Comparison of ENCODE assay signal across 8 mouse cellular contexts in the genomic region with DNA sequence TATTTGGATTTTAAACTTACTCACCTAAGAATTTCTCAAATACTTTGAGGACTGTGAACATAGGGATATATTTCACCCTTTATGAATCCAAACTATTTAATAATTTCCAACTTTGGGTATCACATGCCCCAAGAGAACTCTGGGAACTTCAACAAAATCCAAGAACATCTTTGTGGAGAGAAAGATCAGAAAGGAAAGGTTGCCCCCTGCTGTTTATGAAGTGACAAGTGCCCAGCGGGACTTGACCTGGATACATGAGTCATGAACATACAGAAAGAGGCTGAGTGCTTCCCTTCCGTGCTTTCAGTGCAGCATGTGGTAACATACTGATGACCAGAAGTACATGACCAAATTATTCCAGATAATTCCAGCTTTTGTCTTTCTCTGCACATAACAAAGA.
A peak's percentile ranks its signal among the peaks of the same experiment; 100 is the strongest.
DNase-seq lines count a peak whose midpoint lies in the region; ATAC-seq and TF ChIP-seq lines count a peak whose summit lies in the region.

No protein-coding gene starts in this region.

- H3K4me2 ChIP-seq in kidney, embryonic 14.5 days (replicated peaks; ENCODE audit: low read depth, low read length) = no peak overlapping the region
- H3K4me2 ChIP-seq in lung, embryonic 16.5 days (ENCODE audit: low read depth, low read length) = no peak overlapping the region

- no peak overlapping the region for H3K4me3 ChIP-seq in kidney, embryonic 14.5 days (ENCODE audit: low read length)
- no peak overlapping the region for H3K4me3 ChIP-seq in ES-E14 (ENCODE audit: insufficient read depth in 1 of 2, low read depth in 1 of 2, low read length in 2 of 2, poor library complexity in 1 of 2, severe bottlenecking in 1 of 2)
- no peak overlapping the region for H3K4me3 ChIP-seq in lung, embryonic 16.5 days (ENCODE audit: low read length)

- WGBS in kidney, embryonic 14.5 days = 18% methylated on average over 2 of the region's 2 CpGs
- WGBS in lung, embryonic 16.5 days = 12% methylated on average over 2 of the region's 2 CpGs

- no peaks in the 10 kb centered on the region for H3K4me1 ChIP-seq in kidney, embryonic 14.5 days (ENCODE audit: control insufficient read depth, insufficient read depth, low read length)
- no peaks in the 10 kb centered on the region for H3K4me1 ChIP-seq in ES-E14 (ENCODE audit: control insufficient read depth in 2 of 2, insufficient read depth in 2 of 2, low read length in 2 of 2, poor library complexity in 1 of 2)
- H3K4me1 ChIP-seq in lung, embryonic 16.5 days (replicated peaks; ENCODE audit: control insufficient read depth, insufficient read depth, low read length) = no peaks in the 10 kb centered on the region

- H3K36me3 ChIP-seq in kidney, embryonic 14.5 days (ENCODE audit: control insufficient read depth, insufficient read depth, low read length) = no peaks in the 10 kb centered on the region
- H3K36me3 ChIP-seq in ES-E14 (ENCODE audit: control insufficient read depth, insufficient read depth, low read length, poor library complexity, severe bottlenecking) = no peaks in the 10 kb centered on the region
- H3K36me3 ChIP-seq in lung, embryonic 16.5 days (ENCODE audit: control insufficient read depth, insufficient read depth, low read length) = no peaks in the 10 kb centered on the region

- no peaks in the 10 kb centered on the region for H3K27me3 ChIP-seq in kidney, embryonic 14.5 days (ENCODE audit: control insufficient read depth, insufficient read depth, low read length)
- no peaks in the 10 kb centered on the region for H3K27me3 ChIP-seq in lung, embryonic 16.5 days (ENCODE audit: control insufficient read depth, insufficient read depth, low read depth, low read length)

- in situ Hi-C loops in ES-E14 (cut with MboI; ENCODE audit: low sequenced_read_pairs in 2 of 2, unreplicated experiment in 2 of 2) = no loop called here

- no peak overlapping the region for H3K27ac ChIP-seq in kidney, embryonic 14.5 days (ENCODE audit: low read depth, low read length)
- no peak overlapping the region for H3K27ac ChIP-seq in ES-E14 (ENCODE audit: insufficient read depth, low read depth, low read length, poor library complexity, severe bottlenecking)
- no peak overlapping the region for H3K27ac ChIP-seq in lung, embryonic 16.5 days (ENCODE audit: low read length)

- no peak for ATAC-seq in kidney, embryonic 14.5 days (ENCODE audit: low FRiP score, low TSS enrichment)
- ATAC-seq in lung, embryonic 16.5 days (ENCODE audit: low read depth) = peak; percentile 51; the same call in 1 of the 2 replicates

- H3K9me3 ChIP-seq in kidney, embryonic 14.5 days (ENCODE audit: control insufficient read depth, low read length) = peaks cover 6% of the 10 kb centered on the region; the same call in 1 of the 2 replicates
- no peaks in the 10 kb centered on the region for H3K9me3 ChIP-seq in ES-E14 (ENCODE audit: control insufficient read depth, insufficient read depth, low read depth, low read length)
- H3K9me3 ChIP-seq in lung, embryonic 16.5 days (ENCODE audit: control insufficient read depth, low read length) = peaks cover 6% of the 10 kb centered on the region

- H3K9ac ChIP-seq in kidney, embryonic 14.5 days (ENCODE audit: low read depth, low read length) = no peak overlapping the region
- no peak overlapping the region for H3K9ac ChIP-seq in ES-E14 (ENCODE audit: insufficient read depth, low read depth, low read length, poor library complexity, severe bottlenecking)
- no peak overlapping the region for H3K9ac ChIP-seq in lung, embryonic 16.5 days (ENCODE audit: low read length)

- peak; percentile 14 for DNase-seq in kidney, adult 18-20 months
- DNase-seq in ES-E14 (ENCODE audit: low read depth, low spot score) = peak; percentile 35
- DNase-seq in embryo, embryonic 10.5 days (ENCODE audit: low spot score) = peak; percentile 80
- peak; percentile 42 for DNase-seq in hindlimb bud, embryonic 11.5 days (ENCODE audit: extremely low spot score, low read depth, low spot score)
- DNase-seq in c-Kit-positive CD71-positive TER-119-positive erythroid progenitor cells, embryonic 14.5 days (ENCODE audit: low spot score) = no peak
- DNase-seq in MN1 (ENCODE audit: low spot score) = no peak

TF ChIP-seq in ES-E14, 5 proteins besides CTCF, POLR2A, EP300 and RAD21:
- TF ChIP-seq ZNF384 (IDR thresholded peaks at IDR 0.05; ENCODE audit: low read depth, low read length) = no peak
- TF ChIP-seq MAFK (IDR thresholded peaks at IDR 0.05; ENCODE audit: insufficient read depth, low read depth, low read length) = no peak
- TF ChIP-seq HCFC1 (IDR thresholded peaks at IDR 0.05; ENCODE audit: borderline replicate concordance, insufficient read depth, low read length) = no peak
- peak; percentile 82 for TF ChIP-seq ZC3H11A (IDR thresholded peaks at IDR 0.05; ENCODE audit: borderline replicate concordance, low read depth, low read length)
- no peak for TF ChIP-seq CHD2 (IDR thresholded peaks at IDR 0.05; ENCODE audit: low read depth, low read length)

Comparison
In these comparisons a context has a peak if more than half of its experiments do, and no peak if none do; other contexts are left out.
1. DNase-seq: peak in kidney, adult 18-20 months (single experiment), ES-E14 (single experiment), embryo, embryonic 10.5 days (single experiment) and hindlimb bud, embryonic 11.5 days (single experiment); none in c-Kit-positive CD71-positive TER-119-positive erythroid progenitor cells, embryonic 14.5 days (single experiment) and MN1 (single experiment).